Mouse (Mus musculus): ENCODE measurements around the gene AC124502.3. TPM values are rescaled to one million over a fixed set of nuclear protein-coding genes. Genes with fewer than 3 reads are reported as not detected.

Gene AC124502.3
- polyA plus RNA-seq, 1 experiment from 2014 or later, result 2.1 TPM

- peaks cover 3% of the 10 kb centered on the region; the same call in 1 of the 2 replicates for H3K36me3 ChIP-seq
- H3K4me1 ChIP-seq, result peaks cover 34% of the 10 kb centered on the region
- peak overlapping the region; percentile 94 for H3K4me3 ChIP-seq (replicated peaks)
- no peaks in the 10 kb centered on the region for H3K27me3 ChIP-seq
- no peaks in the 10 kb centered on the region for H3K9me3 ChIP-seq (replicated peaks)
- peak overlapping the region; percentile 84 for H3K9ac ChIP-seq
- peak; percentile 44; the same call in 1 of the 2 replicates for ATAC-seq (replicated peaks; ENCODE audit: low FRiP score)
- peak overlapping the region; percentile 88 for H3K4me2 ChIP-seq
- WGBS, result 6% methylated on average over 32 of the region's 32 CpGs
- H3K27ac ChIP-seq, result peak overlapping the region; percentile 86
These were observed 766 bp upstream of the AC124502.3 start for GRCm38 (mm10) chr19:5037678-5038571.

- peak overlapping the region; percentile 94 for H3K4me3 ChIP-seq (replicated peaks)
- H3K27ac ChIP-seq, result 0 out of 2 replicates have a peak overlapping the region, but pooled peaks have one; percentile 86
- peaks cover 34% of the 10 kb centered on the region for H3K4me1 ChIP-seq
- H3K36me3 ChIP-seq, result peaks cover 16% of the 10 kb centered on the region; the same call in 1 of the 2 replicates
- peak overlapping the region; percentile 88 for H3K4me2 ChIP-seq
- H3K9me3 ChIP-seq (replicated peaks), result no peaks in the 10 kb centered on the region
- H3K9ac ChIP-seq, result peak overlapping the region; percentile 84
- ATAC-seq (replicated peaks; ENCODE audit: low FRiP score), result peak; percentile 26
- 13% methylated on average over 41 of the region's 41 CpGs for WGBS
- H3K27me3 ChIP-seq, result no peaks in the 10 kb centered on the region
These were observed 817 bp downstream of the AC124502.3 start for GRCm38 (mm10) chr19:5039301-5040114.

- Histone ChIP-seq H3K27me3 (no peaks in the 10 kb centered on the region), H3K4me2 (peak within 1 kb of the TSS; percentile 88), H3K9me3 (replicated peaks) (no peaks in the 10 kb centered on the region), H3K9ac (peak within 1 kb of the TSS; percentile 78), H3K4me3 (replicated peaks) (peak within 1 kb of the TSS; percentile 94), H3K27ac (peak within 1 kb of the TSS; percentile 81), H3K36me3 (peaks cover 26% of the 10 kb centered on the region), H3K4me1 (peaks cover 34% of the 10 kb centered on the region)
- peak; percentile 64 for ATAC-seq (replicated peaks; ENCODE audit: low FRiP score)
- 7% methylated on average over 40 of the region's 40 CpGs for WGBS
These were observed 2.3 kb downstream of the AC124502.3 start, which contains the start of gene Brms1 for GRCm38 (mm10) chr19:5040862-5041523. Gene Brms1, plus strand, starts transcription at chr19:5041354.

GRCm38 (mm10) chr19:5041588-5041987 is 2.9 kb downstream of the AC124502.3 start:
- peak overlapping the region; percentile 94 for H3K4me3 ChIP-seq (replicated peaks)
- peaks cover 34% of the 10 kb centered on the region for H3K4me1 ChIP-seq
- WGBS, result 3% methylated on average over 16 of the region's 16 CpGs
- H3K27me3 ChIP-seq, result no peaks in the 10 kb centered on the region
- H3K36me3 ChIP-seq, result peaks cover 32% of the 10 kb centered on the region
- no peak for ATAC-seq (replicated peaks; ENCODE audit: low FRiP score)
- peak overlapping the region; percentile 81 for H3K27ac ChIP-seq
- H3K9me3 ChIP-seq (replicated peaks), result no peaks in the 10 kb centered on the region
- peak overlapping the region; percentile 88 for H3K4me2 ChIP-seq
- peak overlapping the region; percentile 78 for H3K9ac ChIP-seq

- peaks cover 22% of the 10 kb centered on the region for H3K4me1 ChIP-seq
- H3K4me2 ChIP-seq, result no peak overlapping the region
- no peaks in the 10 kb centered on the region for H3K9me3 ChIP-seq (replicated peaks)
- no peak overlapping the region for H3K4me3 ChIP-seq (replicated peaks)
- no peak overlapping the region for H3K27ac ChIP-seq
- no peaks in the 10 kb centered on the region for H3K27me3 ChIP-seq
- no peak for ATAC-seq (replicated peaks; ENCODE audit: low FRiP score)
- peaks cover 67% of the 10 kb centered on the region for H3K36me3 ChIP-seq
- H3K9ac ChIP-seq, result no peak overlapping the region
- 82% methylated on average over 4 of the region's 4 CpGs for WGBS
These were observed 6.8 kb downstream of the AC124502.3 start for GRCm38 (mm10) chr19:5045531-5045930.

- Histone ChIP-seq H3K4me3 (replicated peaks) (no peak overlapping the region), H3K9ac (no peak overlapping the region), H3K36me3 (peaks cover 59% of the 10 kb centered on the region), H3K4me1 (peaks cover 32% of the 10 kb centered on the region), H3K27me3 (peaks cover 28% of the 10 kb centered on the region), H3K4me2 (no peak overlapping the region), H3K9me3 (replicated peaks) (no peaks in the 10 kb centered on the region), H3K27ac (no peak overlapping the region)
- ATAC-seq (replicated peaks; ENCODE audit: low FRiP score), result no peak
- 89% methylated on average over 14 of the region's 14 CpGs for WGBS
These were observed 9.7 kb downstream of the AC124502.3 start for GRCm38 (mm10) chr19:5048138-5049056.

- Histone ChIP-seq H3K4me1 (peaks cover 32% of the 10 kb centered on the region), H3K27me3 (peaks cover 36% of the 10 kb centered on the region), H3K9ac (no peak overlapping the region), H3K27ac (no peak overlapping the region), H3K9me3 (replicated peaks) (no peaks in the 10 kb centered on the region), H3K4me3 (replicated peaks) (no peak overlapping the region), H3K36me3 (peaks cover 50% of the 10 kb centered on the region), H3K4me2 (no peak overlapping the region)
- WGBS, result 84% methylated on average over 6 of the region's 6 CpGs
- ATAC-seq (replicated peaks; ENCODE audit: low FRiP score), result no peak
These were observed 10.6 kb downstream of the AC124502.3 start for GRCm38 (mm10) chr19:5049325-5049724.

- ATAC-seq (replicated peaks; ENCODE audit: low FRiP score), result peak; percentile 54
- no peaks in the 10 kb centered on the region for H3K9me3 ChIP-seq (replicated peaks)
- H3K27me3 ChIP-seq, result peaks cover 43% of the 10 kb centered on the region
- H3K27ac ChIP-seq, result peak within 1 kb of the TSS; percentile 62
- 13% methylated on average over 14 of the region's 14 CpGs for WGBS
- H3K4me1 ChIP-seq, result peaks cover 32% of the 10 kb centered on the region
- peaks cover 47% of the 10 kb centered on the region for H3K36me3 ChIP-seq
- peak within 1 kb of the TSS; percentile 54 for H3K4me2 ChIP-seq
- H3K9ac ChIP-seq, result peak within 1 kb of the TSS; percentile 27
- peak within 1 kb of the TSS; percentile 37 for H3K4me3 ChIP-seq (replicated peaks)
These were observed 11.6 kb downstream of the AC124502.3 start, which contains the start of gene Rin1 for GRCm38 (mm10) chr19:5050047-5050905. Gene Rin1, plus strand, starts transcription at chr19:5050481.

- Histone ChIP-seq H3K27ac (peak overlapping the region; percentile 62), H3K4me3 (replicated peaks) (peak overlapping the region; percentile 37), H3K4me1 (peaks cover 32% of the 10 kb centered on the region), H3K9me3 (replicated peaks) (no peaks in the 10 kb centered on the region), H3K36me3 (peaks cover 40% of the 10 kb centered on the region), H3K27me3 (peaks cover 43% of the 10 kb centered on the region), H3K4me2 (peak overlapping the region; percentile 54), H3K9ac (peak overlapping the region; percentile 27)
- ATAC-seq (replicated peaks; ENCODE audit: low FRiP score), result peak; percentile 30; the same call in 1 of the 2 replicates
- 8% methylated on average over 17 of the region's 17 CpGs for WGBS
These were observed 12.3 kb downstream of the AC124502.3 start for GRCm38 (mm10) chr19:5051031-5051430.

- Histone ChIP-seq H3K4me2 (peak overlapping the region; percentile 54), H3K27me3 (peaks cover 43% of the 10 kb centered on the region), H3K9ac (no peak overlapping the region), H3K27ac (no peak overlapping the region), H3K36me3 (peaks cover 35% of the 10 kb centered on the region), H3K4me1 (peaks cover 37% of the 10 kb centered on the region), H3K4me3 (replicated peaks) (peak overlapping the region; percentile 37), H3K9me3 (replicated peaks) (no peaks in the 10 kb centered on the region)
- 68% methylated on average over 3 of the region's 3 CpGs for WGBS
- ATAC-seq (replicated peaks; ENCODE audit: low FRiP score), result no peak
These were observed 12.8 kb downstream of the AC124502.3 start for GRCm38 (mm10) chr19:5051515-5051914.

All from kidney, embryonic 15.5 days (tissue).